Mouse (Mus musculus) testis, adult 2 months (tissue): ENCODE measurements around the gene Gm20388. TPM values are rescaled to one million over a fixed set of nuclear protein-coding genes. Genes with fewer than 3 reads are reported as not detected.

Experiments used
- H3K27ac ChIP-seq: fragments of 200-500 bp; 2 replicates; pipeline ENCODE4 v1.5.1; 2012; ENCODE audit warnings: low read depth, low read length; ENCODE audit not compliant: control insufficient read depth, insufficient read depth
- H3K27me3 ChIP-seq: fragments of 200-500 bp; 2 replicates; pipeline ENCODE4 v1.6.1; 2012; ENCODE audit warnings: mild to moderate bottlenecking, low read length, moderate library complexity; ENCODE audit not compliant: control insufficient read depth, insufficient read depth
- H3K36me3 ChIP-seq: fragments of 200-500 bp; 2 replicates; pipeline ENCODE4 v1.6.1; 2012; ENCODE audit warnings: mild to moderate bottlenecking, low read length; ENCODE audit not compliant: control insufficient read depth, insufficient read depth
- H3K4me1 ChIP-seq: fragments of 200-500 bp; 2 replicates; pipeline ENCODE4 v1.6.1; 2012; ENCODE audit warnings: low read length; ENCODE audit not compliant: control insufficient read depth, insufficient read depth
- H3K4me3 ChIP-seq: fragments of 200-500 bp; 2 replicates; pipeline ENCODE4 v1.5.1; 2012; ENCODE audit warnings: low read depth, mild to moderate bottlenecking, low read length, moderate library complexity, mixed read lengths; ENCODE audit not compliant: control insufficient read depth
- CTCF ChIP-seq: fragments of 200-500 bp; IDR thresholded peaks from 2 replicates; pipeline ENCODE4 v1.5.1; 2012; ENCODE audit warnings: low read depth, mild to moderate bottlenecking, inconsistent platforms, low read length, moderate library complexity; ENCODE audit not compliant: control insufficient read depth, insufficient read depth, insufficient replicate concordance
- POLR2A ChIP-seq: fragments of 200-500 bp; IDR thresholded peaks from 2 replicates; pipeline ENCODE4 v1.6.1; 2012; ENCODE audit warnings: low read depth, mild to moderate bottlenecking, inconsistent platforms, low read length, moderate library complexity; ENCODE audit not compliant: control insufficient read depth
- polyA plus RNA-seq: library from polyadenylated mRNA; depleted of rRNA; stranded (reverse); fragments of >200 nt; gene quantifications from 2 replicates; pipeline ENCODE4 v1.2.3, GENCODE M21; 2012

The Gm20388 gene
- polyA plus RNA-seq, 1 experiment, result 5.6 TPM

GRCm38 (mm10) chr8:120562680-120563347 is 652.2 kb downstream of the Gm20388 start:
- Histone ChIP-seq H3K4me3 (no peak overlapping the region), H3K4me1 (peaks cover 5% of the 10 kb centered on the region), H3K27ac (no peak overlapping the region), H3K36me3 (no peaks in the 10 kb centered on the region), H3K27me3 (no peaks in the 10 kb centered on the region)
- TF ChIP-seq CTCF (no peak), POLR2A (no peak)

GRCm38 (mm10) chr8:120563348-120563724 is 652.7 kb downstream of the Gm20388 start:
- no peak for TF ChIP-seq CTCF
- no peak for TF ChIP-seq POLR2A
- peaks cover 1% of the 10 kb centered on the region; the same call in 1 of the 2 replicates for H3K36me3 ChIP-seq

GRCm38 (mm10) chr8:120563851-120564837 is 653.5 kb downstream of the Gm20388 start:
- no peak overlapping the region for H3K27ac ChIP-seq
- peaks cover 3% of the 10 kb centered on the region; the same call in 1 of the 2 replicates for H3K4me1 ChIP-seq
- H3K36me3 ChIP-seq, result peaks cover 1% of the 10 kb centered on the region; the same call in 1 of the 2 replicates
- H3K4me3 ChIP-seq, result no peak overlapping the region
- TF ChIP-seq POLR2A, result no peak
- TF ChIP-seq CTCF, result no peak
- no peaks in the 10 kb centered on the region for H3K27me3 ChIP-seq

More at GRCm38 (mm10) chr8:120563348-120563724, 652.7 kb downstream of the Gm20388 start:
- Histone ChIP-seq H3K27me3 (no peaks in the 10 kb centered on the region), H3K4me1 (peaks cover 3% of the 10 kb centered on the region; the same call in 1 of the 2 replicates), H3K27ac (no peak overlapping the region), H3K4me3 (no peak overlapping the region)

GRCm38 (mm10) chr8:120565151-120565711 is 654.6 kb downstream of the Gm20388 start:
- H3K36me3 ChIP-seq, result peaks cover 1% of the 10 kb centered on the region; the same call in 1 of the 2 replicates
- TF ChIP-seq POLR2A (no peak), CTCF (no peak)
- no peaks in the 10 kb centered on the region for H3K27me3 ChIP-seq
- no peak overlapping the region for H3K4me3 ChIP-seq
- peaks cover 3% of the 10 kb centered on the region; the same call in 1 of the 2 replicates for H3K4me1 ChIP-seq
- H3K27ac ChIP-seq, result no peak overlapping the region

- no peak for TF ChIP-seq CTCF
- TF ChIP-seq POLR2A, result no peak
- Histone ChIP-seq H3K27me3 (no peaks in the 10 kb centered on the region), H3K4me3 (no peak overlapping the region), H3K4me1 (peaks cover 3% of the 10 kb centered on the region; the same call in 1 of the 2 replicates), H3K36me3 (peaks cover 1% of the 10 kb centered on the region; the same call in 1 of the 2 replicates), H3K27ac (no peak overlapping the region)
Measured at GRCm38 (mm10) chr8:120566681-120567080, 656.0 kb downstream of the Gm20388 start.

GRCm38 (mm10) chr8:120567731-120568130 is 657.1 kb downstream of the Gm20388 start:
- Histone ChIP-seq H3K4me3 (no peak overlapping the region), H3K4me1 (peaks cover 3% of the 10 kb centered on the region; the same call in 1 of the 2 replicates), H3K36me3 (peaks cover 1% of the 10 kb centered on the region; the same call in 1 of the 2 replicates), H3K27me3 (no peaks in the 10 kb centered on the region), H3K27ac (no peak overlapping the region)
- TF ChIP-seq CTCF, result no peak
- TF ChIP-seq POLR2A, result no peak

- Histone ChIP-seq H3K27ac (no peak overlapping the region), H3K4me1 (peaks cover 3% of the 10 kb centered on the region; the same call in 1 of the 2 replicates), H3K4me3 (no peak overlapping the region), H3K36me3 (peaks cover 1% of the 10 kb centered on the region; the same call in 1 of the 2 replicates), H3K27me3 (no peaks in the 10 kb centered on the region)
- TF ChIP-seq CTCF (no peak), POLR2A (no peak)
Measured at GRCm38 (mm10) chr8:120568164-120568798, 657.6 kb downstream of the Gm20388 start.
